Mouse (Mus musculus) left cerebral cortex, adult 2 months (tissue): ENCODE measurements at regions not wholly inside any gene's neighbourhood (a gene's known extent, or its start where the extent isn't known, plus 50 kb on each side); places are given as distances from the start of the nearest gene placed in this dataset.

Experiments used
- DNase-seq, 2 experiments: peaks; one replicate each; pipeline ENCODE4 v3.0.0; 2021 to 2022; ENCODE audit warnings: low spot score in 2 of 2, mixed read lengths in 1 of 2; ENCODE audit errors: extremely low spot score in 1 of 2
- H3K27ac ChIP-seq: fragments of 200-600 bp; 2 replicates; pipeline ENCODE4 v1.8.1; 2022
- H3K4me3 ChIP-seq: fragments of 200-600 bp; 2 replicates; pipeline ENCODE4 v1.8.1; 2022
- CTCF ChIP-seq: fragments of 200-600 bp; IDR thresholded peaks from 2 replicates; pipeline ENCODE4 v1.8.1; 2022; ENCODE audit warnings: antibody characterized with exemption, mild to moderate bottlenecking, moderate library complexity
- intact Hi-C: fragments of 180-260 bp; cut with DNase I; formaldehyde crosslinking; loops from one replicate; pipeline ENCODE4 v1.15.1; 2025

GRCm38 (mm10) chr6:84473171-84473570 lies 120.5 kb downstream of the Cyp26b1 start:
- intact Hi-C loops = loop anchor here (5.0 kb wide), 1 partner anchor 66 kb away; no protein-coding TSS in a partner anchor
- no peak for TF ChIP-seq CTCF
- no peak overlapping the region for H3K27ac ChIP-seq

GRCm38 (mm10) chr6:84472287-84472686 lies 121.4 kb downstream of the Cyp26b1 start:
- TF ChIP-seq CTCF = peak; percentile 33
- H3K27ac ChIP-seq = no peak overlapping the region
- no peak for DNase-seq
- H3K4me3 ChIP-seq = no peak overlapping the region
- intact Hi-C loops = loop anchor here (5.0 kb wide), 1 partner anchor 65 kb away; no protein-coding TSS in a partner anchor

More at GRCm38 (mm10) chr6:84473171-84473570, 120.5 kb downstream of the Cyp26b1 start:
- H3K4me3 ChIP-seq = no peak overlapping the region
- no peak for DNase-seq

GRCm38 (mm10) chr6:84467319-84467718 lies 126.4 kb downstream of the Cyp26b1 start:
- TF ChIP-seq CTCF = peak; percentile 39
- DNase-seq = no peak
- H3K4me3 ChIP-seq = no peak overlapping the region
- intact Hi-C loops = no loop called here
- no peak overlapping the region for H3K27ac ChIP-seq

- no peak for TF ChIP-seq CTCF
- DNase-seq = peak in 1 of 2 experiments; percentile 20
- H3K4me3 ChIP-seq = no peak overlapping the region
- H3K27ac ChIP-seq = no peak overlapping the region
- intact Hi-C loops = no loop called here
Observed at GRCm38 (mm10) chr6:84466223-84466622, 127.5 kb downstream of the Cyp26b1 start.

- intact Hi-C loops = no loop called here
- TF ChIP-seq CTCF = no peak
- Histone ChIP-seq H3K4me3 (no peak overlapping the region), H3K27ac (no peak overlapping the region)
- DNase-seq = no peak
Observed at GRCm38 (mm10) chr6:84465596-84465995, 128.1 kb downstream of the Cyp26b1 start.

GRCm38 (mm10) chr6:84463592-84464367 lies 129.9 kb downstream of the Cyp26b1 start:
- no peak for TF ChIP-seq CTCF
- Histone ChIP-seq H3K27ac (no peak overlapping the region), H3K4me3 (no peak overlapping the region)
- no peak for DNase-seq
- intact Hi-C loops = no loop called here

GRCm38 (mm10) chr6:84456803-84457202 lies 136.9 kb downstream of the Cyp26b1 start:
- Histone ChIP-seq H3K27ac (no peak overlapping the region), H3K4me3 (no peak overlapping the region)
- no peak for DNase-seq
- intact Hi-C loops = no loop called here
- no peak for TF ChIP-seq CTCF

GRCm38 (mm10) chr6:84445093-84445492 lies 148.6 kb downstream of the Cyp26b1 start:
- Histone ChIP-seq H3K4me3 (no peak overlapping the region), H3K27ac (no peak overlapping the region)
- no peak for TF ChIP-seq CTCF
- intact Hi-C loops = loop anchor here (1.0 kb wide), 1 partner anchor 16 kb away; no protein-coding TSS in a partner anchor
- DNase-seq = no peak

GRCm38 (mm10) chr6:84442667-84443066 lies 151.0 kb downstream of the Cyp26b1 start:
- intact Hi-C loops = no loop called here
- H3K27ac ChIP-seq = peak overlapping the region; percentile 73
- no peak for TF ChIP-seq CTCF
- DNase-seq = no peak
- H3K4me3 ChIP-seq = no peak overlapping the region

GRCm38 (mm10) chr6:84441721-84442480 lies 151.8 kb downstream of the Cyp26b1 start:
- Histone ChIP-seq H3K27ac (peak overlapping the region; percentile 73), H3K4me3 (no peak overlapping the region)
- no peak for DNase-seq
- no peak for TF ChIP-seq CTCF
- intact Hi-C loops = no loop called here

- no peak overlapping the region for H3K4me3 ChIP-seq
- TF ChIP-seq CTCF = no peak
- intact Hi-C loops = no loop called here
- DNase-seq = no peak
- H3K27ac ChIP-seq = no peak overlapping the region
Observed at GRCm38 (mm10) chr6:84436716-84437115, 157.0 kb downstream of the Cyp26b1 start.

GRCm38 (mm10) chr6:84434532-84434931 lies 159.2 kb downstream of the Cyp26b1 start:
- Histone ChIP-seq H3K27ac (no peak overlapping the region), H3K4me3 (no peak overlapping the region)
- no peak for TF ChIP-seq CTCF
- DNase-seq = no peak
- intact Hi-C loops = no loop called here
